Mouse (Mus musculus): ENCODE measurements around the gene Kctd6. TPM values are rescaled to one million over a fixed set of nuclear protein-coding genes. Genes with fewer than 3 reads are reported as not detected.
A peak's percentile ranks its signal among the peaks of the same experiment; 100 is the strongest.

Kctd6 gene
- polyA plus RNA-seq, 1 experiment from 2014 or later: 9.1 TPM

DNA sequence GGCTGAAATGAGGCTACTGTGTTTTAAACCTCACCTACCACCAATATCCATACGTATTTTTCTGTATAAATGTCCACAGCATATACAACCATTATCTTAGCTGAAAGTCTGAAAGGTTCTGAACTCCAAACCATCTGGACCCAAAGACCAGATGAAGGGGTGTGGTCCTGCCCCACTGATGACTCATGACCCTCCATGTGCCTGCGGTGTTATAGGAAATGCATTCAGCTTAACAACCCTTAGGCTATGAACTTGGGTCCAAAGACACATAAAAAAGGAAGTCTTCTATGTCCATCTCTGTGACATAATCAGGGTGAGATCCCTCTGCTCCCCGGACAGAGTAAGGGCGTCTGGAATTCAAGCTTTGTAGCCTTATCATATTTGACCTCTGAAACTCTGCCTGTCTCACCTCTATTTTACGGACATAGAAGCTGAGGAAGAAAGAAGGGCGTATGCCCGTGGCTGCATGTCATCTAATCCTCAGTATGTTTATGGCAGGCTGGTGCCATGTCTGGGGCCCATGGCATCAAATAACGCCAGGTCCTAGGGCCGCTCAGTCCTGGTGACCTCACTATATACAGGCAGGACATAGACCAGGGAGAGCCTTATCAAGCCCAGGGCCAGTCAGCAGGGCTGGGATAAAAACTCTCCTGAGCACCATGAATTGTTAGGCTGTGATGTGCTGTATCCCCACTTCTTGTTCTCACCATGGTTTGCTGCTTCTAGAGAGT, 36.4 kb downstream of the Kctd6 start:
- DNase-seq (no peak), ATAC-seq (ENCODE audit: low FRiP score, low TSS enrichment) (no peak)
- Histone ChIP-seq H3K4me3 (replicated peaks; ENCODE audit: low read depth, low read length) (no peak overlapping the region), H3K27me3 (ENCODE audit: control insufficient read depth, insufficient read depth, low read length) (no peaks in the 10 kb centered on the region), H3K9me3 (ENCODE audit: control insufficient read depth, low read length) (no peaks in the 10 kb centered on the region), H3K9ac (replicated peaks; ENCODE audit: low read length) (no peak overlapping the region), H3K36me3 (ENCODE audit: control insufficient read depth, insufficient read depth, low read length) (no peaks in the 10 kb centered on the region), H3K4me2 (ENCODE audit: low read length) (no peak overlapping the region), H3K4me1 (ENCODE audit: control insufficient read depth, insufficient read depth, low read length) (no peaks in the 10 kb centered on the region), H3K27ac (replicated peaks; ENCODE audit: low read depth, low read length) (no peak overlapping the region)
- WGBS: 91% methylated on average over 9 of the region's 9 CpGs

DNA sequence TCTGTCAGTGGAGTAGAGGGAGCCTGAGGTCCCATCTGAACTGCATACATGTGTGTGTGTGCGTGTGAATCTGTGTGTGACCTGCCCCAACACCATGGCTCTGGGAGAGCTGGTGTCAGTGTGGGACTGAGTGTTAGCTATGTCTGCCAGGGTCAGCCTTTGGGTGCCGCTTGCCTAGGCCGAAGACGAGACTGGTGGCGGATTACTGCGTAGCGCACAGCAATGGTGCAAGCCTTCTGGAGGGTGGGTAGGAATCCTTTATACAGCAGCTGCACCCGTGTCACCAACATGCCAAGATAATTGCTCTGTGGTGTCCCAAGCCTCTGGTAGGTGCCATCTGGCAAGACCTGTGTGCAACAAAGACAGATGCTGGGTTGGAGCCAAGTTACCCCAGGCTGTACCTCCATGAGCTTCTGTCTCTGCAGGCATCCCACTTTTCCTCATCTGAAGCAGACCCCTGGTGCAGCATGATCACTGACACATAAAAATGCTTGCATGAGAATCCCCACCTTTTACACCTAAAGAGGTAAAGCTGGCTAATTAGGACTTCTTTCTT, 37.5 kb downstream of the Kctd6 start:
- no peak overlapping the region for H3K27ac ChIP-seq (replicated peaks; ENCODE audit: low read depth, low read length)
- no peak overlapping the region for H3K4me2 ChIP-seq (ENCODE audit: low read length)
- H3K27me3 ChIP-seq (ENCODE audit: control insufficient read depth, insufficient read depth, low read length): no peaks in the 10 kb centered on the region
- no peaks in the 10 kb centered on the region for H3K4me1 ChIP-seq (ENCODE audit: control insufficient read depth, insufficient read depth, low read length)
- H3K9me3 ChIP-seq (ENCODE audit: control insufficient read depth, low read length): no peaks in the 10 kb centered on the region
- no peak overlapping the region for H3K4me3 ChIP-seq (replicated peaks; ENCODE audit: low read depth, low read length)
- no peaks in the 10 kb centered on the region for H3K36me3 ChIP-seq (ENCODE audit: control insufficient read depth, insufficient read depth, low read length)
- ATAC-seq (ENCODE audit: low FRiP score, low TSS enrichment) (no peak), DNase-seq (no peak)
- 91% methylated on average over 8 of the region's 8 CpGs for WGBS
- H3K9ac ChIP-seq (replicated peaks; ENCODE audit: low read length): no peak overlapping the region

DNA sequence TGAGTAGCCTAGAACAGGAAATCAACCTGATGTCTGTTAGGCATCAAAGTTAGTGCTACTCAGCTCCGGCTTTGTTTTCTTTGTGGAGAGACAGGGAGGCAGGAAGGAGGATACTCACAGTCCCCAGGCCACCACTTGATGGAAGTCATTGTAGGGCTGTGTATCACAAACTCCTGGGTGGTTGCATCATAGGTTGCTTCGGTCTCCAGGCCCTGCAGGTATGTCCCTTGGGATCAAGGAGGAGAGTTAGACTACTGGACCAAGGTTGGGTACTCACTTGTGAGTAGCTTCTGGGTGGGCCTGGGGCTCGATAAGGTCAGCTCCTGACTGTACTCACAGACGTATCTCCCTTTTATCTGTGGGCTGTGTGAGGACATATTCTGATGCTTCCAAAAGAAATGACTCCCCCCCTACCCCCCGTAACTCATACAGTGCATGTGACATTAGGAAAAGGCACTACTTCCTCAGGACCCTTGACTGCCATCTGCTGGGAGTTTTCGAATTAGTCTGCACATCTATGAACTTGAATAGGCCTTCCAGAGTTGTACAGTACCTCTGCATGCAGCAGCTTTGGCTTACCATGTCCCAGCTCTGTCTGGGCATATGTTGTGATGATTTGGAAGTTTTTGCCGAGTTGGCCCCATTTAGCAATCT, 41.3 kb downstream of the Kctd6 start:
- Histone ChIP-seq H3K27ac (replicated peaks; ENCODE audit: low read depth, low read length) (no peak overlapping the region), H3K9ac (replicated peaks; ENCODE audit: low read length) (no peak overlapping the region), H3K36me3 (ENCODE audit: control insufficient read depth, insufficient read depth, low read length) (no peaks in the 10 kb centered on the region), H3K4me1 (ENCODE audit: control insufficient read depth, insufficient read depth, low read length) (no peaks in the 10 kb centered on the region), H3K27me3 (ENCODE audit: control insufficient read depth, insufficient read depth, low read length) (no peaks in the 10 kb centered on the region), H3K9me3 (ENCODE audit: control insufficient read depth, low read length) (no peaks in the 10 kb centered on the region), H3K4me3 (replicated peaks; ENCODE audit: low read depth, low read length) (no peak overlapping the region), H3K4me2 (ENCODE audit: low read length) (no peak overlapping the region)
- 80% methylated on average over 7 of the region's 7 CpGs for WGBS
- DNase-seq (peak; percentile 80), ATAC-seq (ENCODE audit: low FRiP score, low TSS enrichment) (peak; percentile 38; the same call in 1 of the 2 replicates)

DNA sequence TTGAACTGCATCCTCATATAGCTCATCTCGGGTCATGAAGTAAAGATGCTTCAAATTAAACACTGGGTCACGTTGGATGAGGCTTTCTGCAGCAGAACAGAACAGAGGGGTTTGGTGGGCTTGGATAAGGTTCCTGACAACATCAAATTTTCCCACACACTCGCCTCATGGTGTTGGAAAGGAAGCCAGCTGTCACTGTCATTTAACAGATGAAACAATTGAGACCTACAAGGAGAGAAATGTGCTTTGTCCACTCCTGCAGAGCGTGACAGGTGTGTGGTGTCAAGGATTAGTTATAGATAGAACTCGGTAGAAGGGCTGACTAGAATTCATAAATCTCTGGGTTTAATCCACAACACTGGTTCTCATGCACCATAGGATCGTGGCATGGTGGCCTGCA, 42.1 kb downstream of the Kctd6 start:
- Histone ChIP-seq H3K9me3 (ENCODE audit: control insufficient read depth, low read length) (no peaks in the 10 kb centered on the region), H3K4me3 (replicated peaks; ENCODE audit: low read depth, low read length) (no peak overlapping the region), H3K36me3 (ENCODE audit: control insufficient read depth, insufficient read depth, low read length) (no peaks in the 10 kb centered on the region), H3K27ac (replicated peaks; ENCODE audit: low read depth, low read length) (no peak overlapping the region), H3K4me1 (ENCODE audit: control insufficient read depth, insufficient read depth, low read length) (no peaks in the 10 kb centered on the region), H3K4me2 (ENCODE audit: low read length) (no peak overlapping the region), H3K9ac (replicated peaks; ENCODE audit: low read length) (no peak overlapping the region), H3K27me3 (ENCODE audit: control insufficient read depth, insufficient read depth, low read length) (no peaks in the 10 kb centered on the region)
- 61% methylated on average over 6 of the region's 6 CpGs for WGBS
- ATAC-seq (ENCODE audit: low FRiP score, low TSS enrichment) (no peak), DNase-seq (no peak)

DNA sequence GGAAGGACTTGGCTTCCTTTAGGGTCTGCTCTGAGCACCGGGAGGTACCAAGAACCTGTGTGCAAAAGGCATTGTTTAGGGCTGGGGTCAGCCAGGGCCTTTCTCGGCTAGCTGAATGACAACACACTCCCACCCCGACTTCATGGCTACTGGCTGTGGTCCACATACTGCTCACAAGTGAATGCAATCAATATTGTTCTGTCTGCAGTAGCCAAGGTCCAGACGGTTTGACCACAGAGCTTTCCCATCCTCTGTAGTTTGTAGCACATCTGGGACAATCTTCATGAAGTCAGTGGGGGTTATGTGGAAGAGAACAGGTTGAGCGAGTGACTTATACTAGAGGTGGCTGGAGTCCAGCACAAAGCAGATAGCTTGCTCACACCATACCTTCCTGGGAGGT, 42.9 kb downstream of the Kctd6 start:
- H3K9ac ChIP-seq (replicated peaks; ENCODE audit: low read length): no peak overlapping the region
- no peak overlapping the region for H3K4me2 ChIP-seq (ENCODE audit: low read length)
- no peaks in the 10 kb centered on the region for H3K9me3 ChIP-seq (ENCODE audit: control insufficient read depth, low read length)
- no peaks in the 10 kb centered on the region for H3K4me1 ChIP-seq (ENCODE audit: control insufficient read depth, insufficient read depth, low read length)
- no peak for DNase-seq
- H3K36me3 ChIP-seq (ENCODE audit: control insufficient read depth, insufficient read depth, low read length): no peaks in the 10 kb centered on the region
- WGBS: 84% methylated on average over 5 of the region's 5 CpGs
- no peaks in the 10 kb centered on the region for H3K27me3 ChIP-seq (ENCODE audit: control insufficient read depth, insufficient read depth, low read length)
- H3K4me3 ChIP-seq (replicated peaks; ENCODE audit: low read depth, low read length): no peak overlapping the region
- H3K27ac ChIP-seq (replicated peaks; ENCODE audit: low read depth, low read length): no peak overlapping the region
- no peak for ATAC-seq (ENCODE audit: low FRiP score, low TSS enrichment)

DNA sequence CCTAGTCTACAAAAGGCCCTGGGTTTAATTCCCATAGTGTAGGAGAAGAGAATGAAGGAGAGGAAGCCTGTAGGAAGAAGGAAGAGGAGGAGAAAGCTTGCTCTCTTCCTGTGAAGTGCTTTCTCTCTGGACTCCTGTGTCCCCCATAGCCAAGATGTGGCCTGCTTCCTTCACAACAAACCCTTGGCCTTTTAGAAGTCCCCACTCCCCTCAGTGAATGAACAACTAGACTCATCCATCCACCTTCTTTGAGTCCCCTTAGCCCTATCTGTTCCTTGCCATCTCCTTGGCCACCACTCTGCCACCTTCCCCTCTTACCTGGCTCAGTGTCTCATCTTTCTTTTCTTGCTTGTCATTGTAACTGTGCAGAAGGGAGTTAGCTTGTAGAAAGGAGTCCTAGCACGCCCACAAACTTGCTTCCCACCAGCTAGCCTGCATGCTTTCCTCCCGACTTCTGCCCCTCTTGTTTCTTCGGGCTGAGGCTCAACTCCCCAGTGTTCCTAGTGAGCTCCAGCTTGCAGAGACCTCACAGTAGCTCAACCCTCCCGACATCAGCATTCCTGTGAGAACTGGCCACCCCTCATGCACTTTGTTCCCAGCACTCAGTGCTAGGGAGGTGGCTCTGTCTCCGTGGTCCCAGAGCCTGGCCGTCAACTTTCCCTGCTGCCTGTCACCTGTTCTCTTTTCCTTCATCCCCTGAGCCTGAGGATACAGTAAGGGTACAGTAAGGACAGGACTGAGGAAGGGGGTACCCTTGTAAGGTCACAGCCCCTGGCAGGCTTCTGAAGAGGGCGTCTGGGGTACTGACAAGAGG, 43.8 kb downstream of the Kctd6 start:
- Histone ChIP-seq H3K9ac (replicated peaks; ENCODE audit: low read length) (no peak overlapping the region), H3K36me3 (ENCODE audit: control insufficient read depth, insufficient read depth, low read length) (no peaks in the 10 kb centered on the region), H3K4me2 (ENCODE audit: low read length) (no peak overlapping the region), H3K4me3 (replicated peaks; ENCODE audit: low read depth, low read length) (no peak overlapping the region), H3K27me3 (ENCODE audit: control insufficient read depth, insufficient read depth, low read length) (no peaks in the 10 kb centered on the region), H3K27ac (replicated peaks; ENCODE audit: low read depth, low read length) (no peak overlapping the region), H3K9me3 (ENCODE audit: control insufficient read depth, low read length) (no peaks in the 10 kb centered on the region), H3K4me1 (ENCODE audit: control insufficient read depth, insufficient read depth, low read length) (no peaks in the 10 kb centered on the region)
- WGBS: 51% methylated on average over 7 of the region's 7 CpGs
- no peak for ATAC-seq (ENCODE audit: low FRiP score, low TSS enrichment)
- DNase-seq: no peak

DNA sequence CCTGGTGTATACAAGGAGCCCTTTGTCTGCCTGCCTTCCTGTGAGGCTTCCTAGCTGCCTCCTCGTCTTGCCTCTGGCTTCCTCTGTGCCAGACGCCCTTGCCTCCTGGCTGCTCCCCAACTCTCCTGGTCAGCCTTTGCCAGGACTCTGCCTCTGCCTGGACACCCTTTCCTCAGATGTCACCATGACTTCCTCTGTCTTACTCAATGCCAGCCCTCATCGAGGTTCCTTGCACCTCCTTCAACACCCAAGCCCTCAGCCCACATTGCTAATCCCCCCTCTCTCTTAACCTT, 44.3 kb downstream of the Kctd6 start:
- no peak overlapping the region for H3K27ac ChIP-seq (replicated peaks; ENCODE audit: low read depth, low read length)
- H3K27me3 ChIP-seq (ENCODE audit: control insufficient read depth, insufficient read depth, low read length): no peaks in the 10 kb centered on the region
- no peak for DNase-seq
- no peak overlapping the region for H3K9ac ChIP-seq (replicated peaks; ENCODE audit: low read length)
- no peaks in the 10 kb centered on the region for H3K4me1 ChIP-seq (ENCODE audit: control insufficient read depth, insufficient read depth, low read length)
- 51% methylated on average over 3 of the region's 3 CpGs for WGBS
- H3K4me2 ChIP-seq (ENCODE audit: low read length): no peak overlapping the region
- no peaks in the 10 kb centered on the region for H3K9me3 ChIP-seq (ENCODE audit: control insufficient read depth, low read length)
- H3K4me3 ChIP-seq (replicated peaks; ENCODE audit: low read depth, low read length): no peak overlapping the region
- ATAC-seq (ENCODE audit: low FRiP score, low TSS enrichment): no peak
- H3K36me3 ChIP-seq (ENCODE audit: control insufficient read depth, insufficient read depth, low read length): no peaks in the 10 kb centered on the region

DNA sequence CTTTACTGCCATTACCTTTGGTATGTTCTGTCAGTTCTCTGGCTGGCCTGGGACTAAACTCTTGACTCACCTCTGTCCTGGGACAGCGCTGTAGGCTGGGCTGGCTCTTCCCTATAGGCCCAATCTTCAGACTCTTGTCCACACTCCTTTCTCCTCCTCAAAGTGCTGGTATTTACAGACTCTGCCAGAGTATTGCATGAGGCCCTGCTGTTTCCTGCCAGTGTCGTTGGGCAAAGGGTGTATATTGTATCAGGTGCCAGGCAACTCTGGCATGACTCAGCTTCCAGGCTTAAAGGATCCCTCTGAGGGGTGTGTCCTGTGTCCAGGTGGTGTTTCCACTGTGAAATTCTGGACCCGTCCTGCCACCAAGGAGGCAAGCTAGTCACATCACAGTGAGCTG, 44.8 kb downstream of the Kctd6 start:
- no peaks in the 10 kb centered on the region for H3K27me3 ChIP-seq (ENCODE audit: control insufficient read depth, insufficient read depth, low read length)
- 83% methylated on average over 3 of the region's 3 CpGs for WGBS

More for the DNA sequence above, 44.8 kb downstream of the Kctd6 start:
- H3K4me1 ChIP-seq (ENCODE audit: control insufficient read depth, insufficient read depth, low read length): no peaks in the 10 kb centered on the region
- DNase-seq: no peak
- no peak overlapping the region for H3K4me2 ChIP-seq (ENCODE audit: low read length)
- H3K9me3 ChIP-seq (ENCODE audit: control insufficient read depth, low read length): no peaks in the 10 kb centered on the region
- no peak overlapping the region for H3K27ac ChIP-seq (replicated peaks; ENCODE audit: low read depth, low read length)
- no peak for ATAC-seq (ENCODE audit: low FRiP score, low TSS enrichment)
- no peak overlapping the region for H3K9ac ChIP-seq (replicated peaks; ENCODE audit: low read length)
- no peak overlapping the region for H3K4me3 ChIP-seq (replicated peaks; ENCODE audit: low read depth, low read length)
- no peaks in the 10 kb centered on the region for H3K36me3 ChIP-seq (ENCODE audit: control insufficient read depth, insufficient read depth, low read length)
